Mouse (Mus musculus) stomach, postnatal 0 days (tissue): ENCODE data around the gene Dzank1. TPM values are rescaled to one million over a fixed set of nuclear protein-coding genes. Genes with fewer than 3 reads are reported as not detected.

Source experiments
- ATAC-seq: fragments of 200-750 bp; cut with Nextera tagmentation; 2 replicates; pipeline ENCODE4 v1.8.0; 2017; ENCODE audit not compliant: low FRiP score, low TSS enrichment
- DNase-seq: peaks from one replicate; pipeline ENCODE4 v3.0.0-alpha.2; 2016; ENCODE audit warnings: low spot score
- H3K27ac ChIP-seq: fragments of 300-500 bp; sonication (generic); replicated peaks from 2 replicates; pipeline ENCODE4 v1.5.1; 2014; ENCODE audit warnings: mild to moderate bottlenecking, control low read depth
- H3K27me3 ChIP-seq: fragments of 300-500 bp; sonication (generic); 2 replicates; pipeline ENCODE4 v1.6.1; 2014; ENCODE audit warnings: low read length; ENCODE audit not compliant: control insufficient read depth, insufficient read depth
- H3K36me3 ChIP-seq: fragments of 300-500 bp; sonication (generic); 2 replicates; pipeline ENCODE4 v1.6.1; 2014; ENCODE audit warnings: low read length, mixed read lengths; ENCODE audit not compliant: control insufficient read depth, insufficient read depth
- H3K4me1 ChIP-seq: fragments of 300-500 bp; sonication (generic); replicated peaks from 2 replicates; pipeline ENCODE4 v1.6.1; 2014; ENCODE audit warnings: antibody characterized with exemption; ENCODE audit not compliant: control insufficient read depth, insufficient read depth
- H3K4me2 ChIP-seq: fragments of 300-500 bp; sonication (generic); replicated peaks from 2 replicates; pipeline ENCODE4 v1.6.1; 2014; ENCODE audit warnings: low read depth, mild to moderate bottlenecking, control low read depth, moderate library complexity
- H3K4me3 ChIP-seq: fragments of 300-500 bp; sonication (generic); 2 replicates; pipeline ENCODE4 v1.5.1; 2014; ENCODE audit warnings: low read depth, low read length, control low read depth
- H3K9ac ChIP-seq: fragments of 300-500 bp; sonication (generic); 2 replicates; pipeline ENCODE4 v1.6.1; 2014; ENCODE audit warnings: mild to moderate bottlenecking, low read length, control low read depth, mixed read lengths
- H3K9me3 ChIP-seq: fragments of 300-500 bp; sonication (generic); 2 replicates; pipeline ENCODE4 v1.6.1; 2016; ENCODE audit warnings: low read length; ENCODE audit not compliant: control insufficient read depth
- CTCF ChIP-seq: IDR thresholded peaks from 2 replicates; pipeline ENCODE4 v1.5.1; 2016; ENCODE audit warnings: antibody characterized with exemption, low read depth, mild to moderate bottlenecking, moderate library complexity
- EP300 ChIP-seq: optimal IDR thresholded peaks from 2 replicates; pipeline ENCODE3; 2016; ENCODE audit warnings: antibody characterized with exemption
- WGBS: fragments of 180-500 bp; shearing (Covaris S2); extraction: QIAGEN DNeasy Blood & Tissue Kit; methylation state at CpG from one replicate; pipeline ENCODE4 v1.1.7; 2014; 5-methylcytosine and 5-hydroxymethylcytosine counted together
- polyA plus RNA-seq: library from polyadenylated mRNA; unstranded; fragments of >200 nt; fragmentation: Nextera tagmentation; extraction: Ambion mirVana; gene quantifications from 2 replicates; pipeline ENCODE4 v1.2.1, GENCODE M21; 2015

Gene Dzank1
- polyA plus RNA-seq, 1 experiment from 2014 or later, result 0.51 TPM

GRCm38 (mm10) chr2:144465876-144466575 lies 61.2 kb downstream of the Dzank1 start:
- 81% methylated on average over 14 of the region's 14 CpGs for WGBS
- Histone ChIP-seq H3K9ac (no peak overlapping the region), H3K4me3 (no peak overlapping the region), H3K27me3 (no peaks in the 10 kb centered on the region), H3K4me2 (no peak overlapping the region), H3K9me3 (no peaks in the 10 kb centered on the region), H3K36me3 (no peaks in the 10 kb centered on the region), H3K27ac (no peak overlapping the region), H3K4me1 (no peaks in the 10 kb centered on the region)
- TF ChIP-seq EP300 (no peak), CTCF (no peak)
- DNase-seq, result no peak
- no peak for ATAC-seq

GRCm38 (mm10) chr2:144464799-144465760 lies 62.1 kb downstream of the Dzank1 start:
- ATAC-seq (peak; percentile 56; the same call in 1 of the 2 replicates), DNase-seq (no peak)
- Histone ChIP-seq H3K4me1 (no peaks in the 10 kb centered on the region), H3K27me3 (no peaks in the 10 kb centered on the region), H3K9me3 (no peaks in the 10 kb centered on the region), H3K27ac (no peak overlapping the region), H3K4me3 (no peak overlapping the region), H3K9ac (no peak overlapping the region), H3K4me2 (no peak overlapping the region), H3K36me3 (no peaks in the 10 kb centered on the region)
- 51% methylated on average over 9 of the region's 9 CpGs for WGBS
- TF ChIP-seq CTCF (no peak), EP300 (no peak)

GRCm38 (mm10) chr2:144464182-144464581 lies 63.0 kb downstream of the Dzank1 start:
- 49% methylated on average over 7 of the region's 7 CpGs for WGBS
- ATAC-seq (peak; percentile 39; the same call in 1 of the 2 replicates), DNase-seq (no peak)
- H3K4me2 ChIP-seq, result no peak overlapping the region
- H3K36me3 ChIP-seq, result no peaks in the 10 kb centered on the region
- H3K27ac ChIP-seq, result no peak overlapping the region
- H3K9me3 ChIP-seq, result no peaks in the 10 kb centered on the region
- TF ChIP-seq EP300 (no peak), CTCF (no peak)
- H3K27me3 ChIP-seq, result no peaks in the 10 kb centered on the region
- H3K4me3 ChIP-seq, result no peak overlapping the region
- H3K9ac ChIP-seq, result no peak overlapping the region
- no peaks in the 10 kb centered on the region for H3K4me1 ChIP-seq

- Histone ChIP-seq H3K36me3 (no peaks in the 10 kb centered on the region), H3K27me3 (no peaks in the 10 kb centered on the region), H3K4me1 (no peaks in the 10 kb centered on the region), H3K4me2 (peak overlapping the region; percentile 58), H3K9me3 (no peaks in the 10 kb centered on the region), H3K27ac (peak overlapping the region; percentile 26; the same call in 1 of the 2 replicates), H3K9ac (peak overlapping the region; percentile 45), H3K4me3 (peak overlapping the region; percentile 46)
- TF ChIP-seq EP300, result no peak
- 9% methylated on average over 25 of the region's 25 CpGs for WGBS
- peak; percentile 96 for ATAC-seq
- DNase-seq, result peak; percentile 85
Measured at GRCm38 (mm10) chr2:144458975-144459754, 68.0 kb downstream of the Dzank1 start.

- Histone ChIP-seq H3K4me2 (peak overlapping the region; percentile 58), H3K27ac (no peak overlapping the region), H3K9ac (no peak overlapping the region), H3K36me3 (no peaks in the 10 kb centered on the region), H3K9me3 (no peaks in the 10 kb centered on the region), H3K27me3 (no peaks in the 10 kb centered on the region), H3K4me3 (peak overlapping the region; percentile 46; the same call in 1 of the 2 replicates), H3K4me1 (no peaks in the 10 kb centered on the region)
- WGBS, result 70% methylated on average over 6 of the region's 6 CpGs
- TF ChIP-seq CTCF (no peak), EP300 (no peak)
- DNase-seq (no peak), ATAC-seq (0 out of 2 replicates have a peak, but pooled peaks have one; percentile 24)
Measured at GRCm38 (mm10) chr2:144458355-144458754, 68.9 kb downstream of the Dzank1 start.
